ENCODE assay signal across 17 mouse cellular contexts in the genomic region with DNA sequence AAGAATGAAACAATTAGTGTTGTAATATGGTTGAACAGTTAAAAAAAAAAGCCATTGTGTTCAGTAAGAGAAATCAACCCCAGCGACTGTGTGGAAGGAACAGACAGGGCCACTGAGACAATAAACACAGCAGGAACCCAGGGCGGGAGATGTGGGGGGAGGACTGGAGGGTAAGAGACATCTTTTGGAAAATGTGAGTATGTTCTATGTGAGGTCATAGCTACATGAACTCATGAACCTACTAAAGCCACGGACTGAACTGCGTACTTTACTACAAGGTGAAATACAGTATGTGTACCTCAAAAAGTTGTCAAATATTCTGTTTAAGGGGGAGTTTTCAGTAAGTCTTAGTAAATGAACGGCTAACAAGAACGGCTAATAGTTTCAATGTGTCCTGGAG.
"Had no signal": no experiment of that assay in that cellular context is flagged by ENCODE, and none has a peak within 500 bp of the region (broad histone marks: within the 10 kb centered on the region; RNA-seq: fewer than 3 reads in every experiment).

No protein-coding gene starts in this region.

- H3K27me3 ChIP-seq: neural tube, embryonic 12.5 days; neural tube, embryonic 13.5 days; neural tube, embryonic 15.5 days; stomach, embryonic 15.5 days had no signal

- H3K4me3 ChIP-seq: neural tube, embryonic 12.5 days; neural tube, embryonic 13.5 days; neural tube, embryonic 15.5 days; stomach, embryonic 15.5 days had no signal

- H3K9me3 ChIP-seq: neural tube, embryonic 12.5 days; neural tube, embryonic 13.5 days; neural tube, embryonic 15.5 days; stomach, embryonic 15.5 days had no signal

- H3K36me3 ChIP-seq: stomach, embryonic 15.5 days had no signal

- H3K4me1 ChIP-seq: neural tube, embryonic 12.5 days; neural tube, embryonic 13.5 days; neural tube, embryonic 15.5 days; stomach, embryonic 15.5 days had no signal

- DNase-seq: retina, postnatal 1 day; right cerebral cortex, adult 18-20 months; right cerebral cortex, postnatal 14 days; right cerebral cortex, postnatal 25 days; right cerebral cortex, postnatal 4 days; spleen, adult 18-20 months; thymus, adult 18-20 months; thymus, adult 2 months; thymus, postnatal 14 days; thymus, postnatal 25 days; thymus, postnatal 36 days; thymus, postnatal 4 days had no signal

- H3K9ac ChIP-seq: neural tube, embryonic 12.5 days; neural tube, embryonic 13.5 days; neural tube, embryonic 15.5 days; stomach, embryonic 15.5 days had no signal

- H3K27ac ChIP-seq: neural tube, embryonic 12.5 days; neural tube, embryonic 13.5 days; neural tube, embryonic 15.5 days; stomach, embryonic 15.5 days; stomach, postnatal 0 days had no signal

- H3K4me2 ChIP-seq: neural tube, embryonic 12.5 days; neural tube, embryonic 13.5 days; neural tube, embryonic 15.5 days; stomach, embryonic 15.5 days had no signal
